Mouse (Mus musculus) gonadal fat pad, adult 2 months (tissue): ENCODE results near the gene Poc1a. TPM values are rescaled to one million over a fixed set of nuclear protein-coding genes. Genes with fewer than 3 reads are reported as not detected.

Experiments used
- DNase-seq: peaks from one replicate; pipeline ENCODE4 v3.0.0-alpha.2; 2012; ENCODE audit warnings: low read depth
- polyA plus RNA-seq: library from polyadenylated mRNA; depleted of rRNA; stranded (reverse); fragments of >200 nt; gene quantifications from 2 replicates; pipeline ENCODE4 v1.2.3, GENCODE M21; 2012

The Poc1a gene
- polyA plus RNA-seq, 1 experiment, result 5.4 TPM

GRCm38 (mm10) chr9:106301446-106302080 is 20.7 kb downstream of the Poc1a start:
- DNase-seq, result no peak

GRCm38 (mm10) chr9:106302446-106303150 is 21.7 kb downstream of the Poc1a start:
- DNase-seq, result no peak

GRCm38 (mm10) chr9:106303460-106303960 is 22.6 kb downstream of the Poc1a start:
- DNase-seq, result no peak

- DNase-seq, result no peak
These were observed 24.4 kb downstream of the Poc1a start for GRCm38 (mm10) chr9:106305228-106305627.

- no peak for DNase-seq
These were observed 25.9 kb downstream of the Poc1a start for GRCm38 (mm10) chr9:106306662-106307351.

- no peak for DNase-seq
These were observed 27.3 kb downstream of the Poc1a start for GRCm38 (mm10) chr9:106308151-106308550.

- no peak for DNase-seq
These were observed 27.7 kb downstream of the Poc1a start for GRCm38 (mm10) chr9:106308555-106308954.

GRCm38 (mm10) chr9:106308983-106309382 is 28.1 kb downstream of the Poc1a start:
- DNase-seq, result no peak

GRCm38 (mm10) chr9:106309859-106310258 is 29.0 kb downstream of the Poc1a start:
- DNase-seq, result no peak

- no peak for DNase-seq
These were observed 30.8 kb downstream of the Poc1a start for GRCm38 (mm10) chr9:106311625-106312191.

GRCm38 (mm10) chr9:106312950-106313360 is 32.1 kb downstream of the Poc1a start:
- no peak for DNase-seq

- no peak for DNase-seq
These were observed 33.3 kb downstream of the Poc1a start for GRCm38 (mm10) chr9:106314196-106314595.

GRCm38 (mm10) chr9:106318074-106318473 is 37.2 kb downstream of the Poc1a start:
- no peak for DNase-seq

- no peak for DNase-seq
These were observed 38.2 kb downstream of the Poc1a start for GRCm38 (mm10) chr9:106319095-106319494.

GRCm38 (mm10) chr9:106322497-106322896 is 41.6 kb downstream of the Poc1a start:
- no peak for DNase-seq

- DNase-seq, result no peak
These were observed 45.4 kb downstream of the Poc1a start for GRCm38 (mm10) chr9:106326241-106326640.

GRCm38 (mm10) chr9:106327125-106327809 is 46.4 kb downstream of the Poc1a start:
- DNase-seq, result no peak

- DNase-seq, result no peak
These were observed 47.3 kb downstream of the Poc1a start for GRCm38 (mm10) chr9:106328068-106328610.

GRCm38 (mm10) chr9:106328772-106329511 is 48.1 kb downstream of the Poc1a start:
- no peak for DNase-seq

GRCm38 (mm10) chr9:106332746-106333145 is 51.9 kb downstream of the Poc1a start:
- no peak for DNase-seq

GRCm38 (mm10) chr9:106337620-106338019 is 56.8 kb downstream of the Poc1a start:
- DNase-seq, result no peak
